Mouse (Mus musculus) myocyte (in vitro differentiated cells): ENCODE results near the gene Tbca.

ENCODE experiments used
- CEBPB ChIP-seq: IDR thresholded peaks from 2 replicates; pipeline ENCODE4 v1.6.1; 2011; ENCODE audit warnings: mild to moderate bottlenecking, moderate library complexity; ENCODE audit not compliant: poor library complexity, insufficient read depth, severe bottlenecking
- MAX ChIP-seq: IDR thresholded peaks from one replicate; pipeline ENCODE4 v1.6.1; 2011; ENCODE audit warnings: low read depth, mild to moderate bottlenecking, control low read depth
- MYOD1 ChIP-seq, 3 experiments: IDR thresholded peaks; one replicate each; pipeline ENCODE4 v1.6.1; 2011; ENCODE audit warnings: control low read depth in 2 of 3, low read depth in 2 of 3, mild to moderate bottlenecking in 2 of 3, moderate library complexity in 1 of 3; ENCODE audit not compliant: insufficient read length in 2 of 3, control insufficient read depth in 1 of 3
- POLR2A ChIP-seq: IDR thresholded peaks from one replicate; pipeline ENCODE4 v1.6.1; 2011; ENCODE audit warnings: low read depth, mild to moderate bottlenecking, control low read depth, moderate library complexity; ENCODE audit not compliant: insufficient read length
- POLR2AphosphoS2 ChIP-seq: IDR thresholded peaks from one replicate; pipeline ENCODE4 v1.6.1; 2011; ENCODE audit warnings: low read depth, control low read depth; ENCODE audit not compliant: insufficient read length
- TCF3 ChIP-seq: IDR thresholded peaks from one replicate; pipeline ENCODE4 v1.6.1; 2011; ENCODE audit warnings: low read depth, control low read depth; ENCODE audit not compliant: insufficient read length
- USF1 ChIP-seq: IDR thresholded peaks from one replicate; pipeline ENCODE4 v1.6.1; 2011; ENCODE audit warnings: low read depth, mild to moderate bottlenecking, control low read depth, moderate library complexity

DNA sequence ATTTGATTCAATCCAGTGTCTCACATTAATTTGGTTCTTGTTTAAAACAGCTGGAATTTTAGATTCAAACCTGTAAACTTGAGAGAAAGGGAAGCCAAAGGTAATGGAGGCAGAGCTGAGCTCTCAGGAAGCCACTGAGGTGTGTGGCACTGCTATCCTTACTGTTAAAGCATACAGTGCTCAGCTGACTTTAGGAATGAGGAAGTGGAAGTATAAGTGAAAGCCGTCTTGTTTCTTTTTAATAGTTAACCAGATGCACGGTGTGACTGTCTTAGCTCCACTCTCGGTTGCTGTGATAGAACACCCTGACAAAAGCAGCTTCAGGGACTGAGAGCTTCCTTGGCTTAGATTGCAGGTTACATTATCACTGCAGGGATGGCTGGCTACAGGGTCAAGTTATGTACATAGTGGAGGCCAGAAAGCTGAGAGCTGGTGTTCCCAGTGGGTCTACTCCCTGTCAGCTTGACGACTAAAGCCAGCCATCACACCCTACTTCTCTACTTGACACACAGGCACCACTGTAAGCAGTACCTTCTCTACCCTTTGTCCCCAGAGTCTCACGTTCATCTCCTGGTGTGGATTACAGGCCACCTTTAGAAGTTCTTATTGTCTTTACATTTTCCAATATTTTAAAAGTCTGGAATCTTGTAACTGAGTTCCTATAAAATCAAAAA lies 49.5 kb downstream of the Tbca start:
- no peak for TF ChIP-seq POLR2AphosphoS2
- TF ChIP-seq POLR2A: no peak
- no peak for TF ChIP-seq MAX
- no peak for TF ChIP-seq USF1
- TF ChIP-seq TCF3: no peak
- no peak for TF ChIP-seq CEBPB
- no peak for TF ChIP-seq MYOD1 (IDR thresholded peaks at IDR 0.05; ENCODE audit: control insufficient read depth in 1 of 3, insufficient read length in 2 of 3, low read depth in 2 of 3)
